Mouse (Mus musculus) hindlimb bud, embryonic 11.5 days (tissue): ENCODE results near the gene Poln.

Source experiments
- DNase-seq: peaks from one replicate; pipeline ENCODE4 v3.0.0-alpha.2; 2012; ENCODE audit warnings: low read depth, low spot score; ENCODE audit errors: extremely low spot score

Gene Poln

DNA sequence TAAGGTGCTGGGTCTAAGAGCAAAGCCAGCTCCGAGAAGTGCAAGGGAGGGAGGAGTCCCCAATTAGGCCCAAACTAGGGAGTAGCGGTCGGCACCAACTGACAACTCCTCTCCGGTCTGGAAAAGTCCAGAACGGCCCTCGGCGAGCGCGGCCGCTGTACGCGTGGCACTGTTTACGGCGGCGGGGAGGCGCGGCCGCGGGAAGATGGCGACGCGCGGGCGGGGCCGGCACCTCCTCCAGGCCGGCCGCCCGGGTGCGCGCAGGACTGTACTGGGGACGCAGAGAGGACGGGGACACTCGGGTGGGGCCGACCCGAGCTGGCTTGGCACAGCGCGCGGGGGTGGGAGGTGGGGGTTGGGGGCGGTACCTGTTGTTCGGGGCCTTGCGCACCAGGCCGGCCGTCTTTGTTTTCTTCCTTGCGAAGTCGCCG lies 17.7 kb upstream of the Poln start:
- no peak for DNase-seq

GRCm38 (mm10) chr5:34186391-34186790 lies 17.1 kb upstream of the Poln start:
- no peak for DNase-seq

DNA sequence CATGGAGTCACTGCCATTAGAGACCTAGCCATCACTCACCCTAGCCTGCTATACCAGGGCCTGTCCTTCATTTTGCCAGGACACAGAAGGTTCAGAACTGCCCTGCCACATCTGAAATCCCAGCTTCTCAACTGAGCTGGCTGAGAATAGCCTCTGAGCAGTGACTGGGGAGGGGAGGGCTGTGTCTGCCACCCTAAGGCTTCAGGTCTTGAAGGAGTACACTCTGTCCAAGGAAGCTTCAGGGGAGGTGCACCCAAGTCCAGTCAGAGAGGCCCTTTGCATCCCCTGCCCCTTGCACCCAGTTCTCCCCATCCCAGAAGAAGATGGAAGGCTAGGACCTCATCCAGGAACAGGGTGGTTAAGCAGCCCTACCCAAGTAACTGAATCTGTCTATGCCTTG lies 16.5 kb upstream of the Poln start:
- no peak for DNase-seq

DNA sequence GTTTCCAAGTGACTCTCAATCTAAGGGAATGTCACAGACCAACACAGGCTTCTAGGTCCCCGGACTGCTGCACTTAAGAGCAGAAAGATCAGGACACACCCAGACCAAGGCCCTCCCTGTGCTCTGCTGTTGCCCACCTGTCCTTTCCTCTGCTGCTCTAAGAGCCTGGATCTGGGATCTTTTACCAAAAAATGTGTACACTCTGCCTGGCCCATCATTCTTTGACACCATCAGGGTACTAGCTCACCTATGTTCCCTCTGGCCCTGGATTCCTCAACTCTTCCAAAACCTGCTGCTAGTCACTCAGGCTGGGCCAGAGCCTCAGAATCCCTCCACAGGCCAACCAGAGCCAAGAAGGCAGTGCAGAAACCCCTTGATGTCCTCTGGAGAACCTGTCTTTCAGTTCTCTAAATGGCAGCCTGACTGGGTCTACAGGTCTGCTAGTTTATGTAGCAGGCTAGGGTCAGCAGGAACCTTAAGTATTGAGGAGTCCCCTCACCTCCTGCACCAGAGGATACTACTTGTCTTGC lies 15.9 kb upstream of the Poln start:
- DNase-seq, result no peak

- no peak for DNase-seq
These were observed 14.7 kb upstream of the Poln start for GRCm38 (mm10) chr5:34183976-34184375.

GRCm38 (mm10) chr5:34183156-34183880 lies 14.1 kb upstream of the Poln start:
- no peak for DNase-seq

GRCm38 (mm10) chr5:34182486-34182885 lies 13.2 kb upstream of the Poln start:
- no peak for DNase-seq

GRCm38 (mm10) chr5:34177821-34178220 lies 8.6 kb upstream of the Poln start:
- DNase-seq, result no peak

GRCm38 (mm10) chr5:34177091-34177490 lies 7.8 kb upstream of the Poln start:
- DNase-seq, result no peak

GRCm38 (mm10) chr5:34176691-34177090 lies 7.4 kb upstream of the Poln start:
- DNase-seq, result no peak

- DNase-seq, result no peak
These were observed 6.1 kb upstream of the Poln start for GRCm38 (mm10) chr5:34175403-34175694.

DNA sequence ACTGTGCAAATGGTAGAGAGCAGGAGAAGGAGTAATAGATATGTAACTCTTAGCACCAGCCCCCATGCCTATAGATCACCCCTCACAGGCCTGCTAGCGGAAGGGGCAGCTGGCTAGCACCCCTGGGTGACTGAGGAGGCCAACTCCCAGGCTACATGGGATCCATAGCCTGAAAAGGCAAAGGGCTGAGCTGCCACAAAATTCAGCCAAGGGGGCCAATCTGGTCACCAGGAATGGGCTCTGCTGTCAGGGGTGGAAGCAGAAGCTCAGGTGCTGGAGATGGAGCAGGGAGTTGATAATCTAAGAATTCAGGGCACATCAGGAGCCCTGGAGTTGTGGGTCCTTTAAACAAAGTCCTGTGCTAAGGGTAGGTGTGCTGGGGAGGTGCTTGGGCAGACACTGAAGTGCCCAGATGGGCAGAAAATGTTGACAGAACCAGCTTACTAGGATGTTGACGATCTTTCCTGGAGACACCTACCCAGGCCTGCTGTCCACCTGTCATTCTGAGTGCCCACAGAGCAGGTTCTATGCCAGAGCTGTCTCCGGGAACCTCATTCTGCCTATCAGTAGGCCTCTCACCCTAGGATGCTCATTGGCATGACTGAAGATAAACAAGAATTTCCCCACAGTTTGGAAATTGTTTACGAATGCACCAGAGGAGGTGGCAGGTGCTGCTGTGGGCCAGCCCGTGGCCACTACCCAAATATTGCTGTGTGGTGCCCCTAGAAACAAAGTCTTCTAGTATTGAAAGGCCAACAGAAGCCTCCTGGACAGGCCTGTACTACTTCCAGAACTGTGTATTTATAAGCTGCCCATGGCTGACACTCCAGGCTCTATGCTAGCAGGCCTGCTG lies 5.5 kb upstream of the Poln start:
- no peak for DNase-seq

DNA sequence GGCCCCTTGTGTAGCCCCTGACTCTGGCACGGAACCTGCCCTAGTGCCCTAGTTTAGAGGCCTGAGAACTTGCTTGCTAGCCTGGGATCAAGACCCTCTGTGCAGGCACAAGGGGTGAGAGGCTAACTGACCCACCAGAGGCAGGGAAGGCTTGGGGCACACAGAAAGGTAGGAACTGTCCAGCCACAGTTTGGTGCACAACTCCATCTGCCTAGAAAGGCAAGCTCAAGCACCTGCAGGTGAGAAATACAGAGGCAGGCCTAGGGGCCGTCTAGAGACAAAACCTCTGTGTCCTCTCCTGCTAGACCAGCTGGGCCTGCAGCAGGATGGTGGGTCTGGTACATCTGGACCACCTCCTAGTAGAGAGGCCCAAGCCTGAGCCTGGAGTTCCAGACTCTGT lies 4.8 kb upstream of the Poln start:
- DNase-seq, result no peak

- DNase-seq, result no peak
These were observed 1.5 kb upstream of the Poln start for GRCm38 (mm10) chr5:34170726-34171125.

DNA sequence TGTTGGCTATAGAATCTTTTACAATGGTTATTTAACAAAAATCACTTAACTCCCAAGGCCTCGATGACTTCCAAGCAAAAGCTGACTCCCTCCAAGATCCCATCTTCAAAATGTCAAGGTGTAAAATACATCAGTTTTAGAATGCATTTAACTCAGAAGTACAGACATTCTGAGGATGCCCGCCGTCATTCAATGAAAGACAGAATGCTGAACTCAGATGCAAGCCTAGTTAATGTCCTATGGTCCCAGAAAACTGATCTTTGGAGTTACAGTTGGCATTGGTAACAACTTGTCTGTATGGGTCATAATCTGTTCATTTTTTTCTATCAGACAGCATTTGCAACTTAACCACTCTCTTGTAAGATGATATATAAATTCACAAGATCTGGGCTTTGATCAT lies 706 bp upstream of the Poln start:
- DNase-seq, result no peak

DNA sequence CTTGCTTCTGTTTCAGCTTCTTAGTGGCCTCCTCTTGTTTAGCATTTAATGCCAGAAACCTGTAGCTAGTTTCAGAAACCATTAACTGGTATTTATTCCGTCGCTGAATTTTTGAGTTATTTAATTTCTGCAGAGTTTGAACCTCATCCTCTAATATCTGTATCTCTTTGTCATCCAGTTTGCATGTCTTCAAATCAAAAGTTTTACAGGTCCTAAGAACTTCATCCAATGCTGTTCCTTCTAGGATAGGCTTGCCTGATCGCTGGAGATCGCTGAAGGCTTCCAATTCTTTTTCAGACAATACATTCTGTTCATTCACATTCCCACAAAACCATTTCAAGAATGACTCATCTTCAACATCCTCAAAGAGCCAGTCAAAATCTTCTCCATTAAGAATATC lies 1.4 kb downstream of the Poln start:
- no peak for DNase-seq

GRCm38 (mm10) chr5:34165793-34166192 lies 3.5 kb downstream of the Poln start:
- DNase-seq, result no peak

GRCm38 (mm10) chr5:34148476-34148875 lies 20.8 kb downstream of the Poln start:
- no peak for DNase-seq

DNA sequence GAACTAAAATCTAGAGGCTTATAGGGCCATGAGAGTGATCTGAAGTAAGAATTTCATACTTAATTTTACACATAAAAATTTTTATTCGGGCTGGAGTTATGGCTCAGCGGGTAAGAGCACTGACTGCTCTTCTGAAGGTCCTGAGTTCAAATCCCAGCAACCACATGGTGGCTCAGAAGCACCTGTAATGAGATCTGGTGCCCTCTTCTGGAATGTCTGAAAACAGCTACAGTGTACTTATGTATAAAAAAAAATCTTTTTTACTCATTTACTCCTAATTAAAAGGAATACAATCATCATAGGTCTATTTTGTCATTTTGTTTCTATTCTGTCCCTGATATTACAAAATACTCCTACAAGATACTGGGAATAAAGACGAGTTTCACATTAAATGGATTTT lies 21.7 kb downstream of the Poln start:
- no peak for DNase-seq

- DNase-seq, result no peak
These were observed 29.5 kb downstream of the Poln start for GRCm38 (mm10) chr5:34139751-34140150.

GRCm38 (mm10) chr5:34132731-34133130 lies 36.5 kb downstream of the Poln start:
- DNase-seq, result no peak

- no peak for DNase-seq
These were observed 45.1 kb downstream of the Poln start for GRCm38 (mm10) chr5:34124131-34124530.
